Mouse (Mus musculus): Measurements from ENCODE around the gene Exo5. TPM values are rescaled to one million over a fixed set of nuclear protein-coding genes. Genes with fewer than 3 reads are reported as not detected.

The Exo5 gene
- 1 to 10 TPM; 8.2 to 8.8 TPM for total RNA-seq (2021)
- long read RNA-seq, experiment 1, transcript Exo5-201 (2 exons, 1,996 nt) = major isoform, 5 of 6 reads
- long read RNA-seq, experiment 1, partial matches to known transcripts = 0 of 6 reads
- long read RNA-seq, experiment 1, other reads (novel, unspliced or antisense) = 0 of 6 reads
- long read RNA-seq, experiment 2, transcript Exo5-201 (2 exons, 1,996 nt) = major isoform, 13 of 17 reads
- long read RNA-seq, experiment 2, partial matches to known transcripts = 0 of 17 reads
- long read RNA-seq, experiment 2, other reads (novel, unspliced or antisense) = 1 of 17 reads

DNA sequence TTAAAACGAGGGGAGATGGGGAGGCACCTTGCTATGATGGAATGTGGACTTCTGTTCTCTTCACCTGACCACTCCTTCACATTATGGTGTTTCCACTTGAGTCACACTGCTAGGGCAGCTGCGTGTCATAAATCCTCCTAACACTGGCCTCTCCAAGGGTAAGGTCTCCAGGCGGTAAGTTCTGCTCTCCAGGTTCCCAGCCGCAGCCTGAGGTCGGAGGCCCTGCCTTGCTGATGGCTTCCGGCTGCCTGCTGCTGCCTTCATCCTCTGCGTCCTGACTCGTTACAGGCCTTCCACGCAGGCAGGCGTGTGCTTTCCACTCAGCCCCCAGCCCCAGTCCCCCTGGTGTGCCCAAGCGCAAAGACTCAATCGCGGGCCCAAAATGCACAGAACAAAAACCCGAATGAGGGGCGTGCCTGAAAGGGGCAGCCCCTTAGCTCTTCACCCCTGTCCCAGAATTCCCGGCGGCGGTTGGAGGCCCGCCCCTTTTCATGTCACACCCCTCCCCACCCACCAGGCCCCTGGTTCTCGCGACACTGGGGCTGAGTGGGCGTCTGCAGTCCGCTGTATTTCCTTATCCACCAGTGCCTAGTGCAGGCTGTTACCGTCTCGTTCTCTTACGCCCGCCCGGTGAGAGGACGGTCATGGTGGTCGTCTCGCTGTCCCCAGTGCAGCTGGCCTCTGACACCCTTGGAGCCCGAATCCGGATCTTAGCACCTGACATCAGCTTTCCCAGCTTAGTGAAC is at the start of gene Exo5:
Exo5 (minus strand) TSS at position 464 of the 746 bp plus-strand sequence.
- DNase-seq (ENCODE audit: low spot score in 2 of 2) = peak; percentile 84 to 88

DNA sequence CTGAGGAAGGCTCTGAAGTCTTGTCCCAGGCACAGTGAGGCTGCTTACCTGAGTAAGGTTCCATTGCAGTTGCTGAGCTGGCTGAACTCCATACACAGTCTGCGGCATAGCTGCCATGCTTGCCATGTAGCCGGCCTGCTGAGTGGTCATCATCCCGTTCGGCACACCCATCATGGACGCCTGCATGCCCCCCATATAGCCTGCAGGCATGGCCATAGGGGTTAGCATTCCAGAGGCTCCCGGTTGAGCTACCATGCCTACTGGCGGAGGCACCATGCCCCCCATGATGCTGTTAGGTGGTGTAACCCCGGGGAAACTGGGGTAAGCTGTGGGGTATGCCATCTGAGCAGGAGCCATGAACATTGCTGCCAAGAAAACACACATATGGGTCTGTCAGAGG is 47.0 kb upstream of the Exo5 start:
- DNase-seq (ENCODE audit: low spot score in 2 of 2) = no peak

DNA sequence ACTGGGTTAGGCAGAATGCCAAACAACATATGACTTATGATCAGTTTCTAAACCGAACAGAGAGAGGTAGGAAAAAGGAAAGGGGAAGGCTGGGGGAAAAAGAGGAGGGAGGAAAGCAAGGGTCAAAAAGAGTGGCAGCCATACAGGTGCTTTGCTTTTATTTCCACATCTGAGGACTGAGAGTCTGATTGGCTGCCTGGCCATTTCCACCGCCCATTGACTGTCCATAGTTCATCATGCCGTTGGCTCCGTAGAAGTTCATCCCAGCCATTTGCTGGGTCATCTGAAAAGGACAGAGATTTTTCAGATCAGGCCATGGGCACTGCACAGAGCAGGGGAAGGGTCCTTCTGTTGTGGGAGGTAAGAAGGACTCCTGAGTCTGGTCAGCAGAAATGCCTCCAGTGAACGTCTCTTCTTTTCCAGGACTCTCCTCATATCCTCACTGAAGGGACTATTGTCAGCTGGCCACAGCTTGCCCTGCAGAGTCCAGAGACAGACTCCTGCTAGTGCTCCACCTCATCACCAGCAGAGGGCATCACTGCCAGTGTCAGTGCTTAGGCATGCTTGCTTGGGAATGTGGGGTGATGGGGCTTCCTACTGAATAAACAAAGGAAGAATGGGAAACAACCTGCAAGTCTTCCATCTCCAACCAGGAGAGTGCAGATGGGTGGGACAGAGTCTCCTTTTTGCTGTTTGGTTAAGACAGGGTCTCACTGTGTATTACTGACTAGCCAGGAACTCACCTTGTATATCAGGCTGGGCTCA is 44.7 kb upstream of the Exo5 start:
- DNase-seq (ENCODE audit: low spot score in 2 of 2) = no peak

GRCm38 (mm10) chr4:120968486-120968885 is 43.7 kb upstream of the Exo5 start:
- no peak for DNase-seq (ENCODE audit: low spot score in 2 of 2)

GRCm38 (mm10) chr4:120955586-120955985 is 30.8 kb upstream of the Exo5 start:
- no peak for DNase-seq (ENCODE audit: low spot score in 2 of 2)

GRCm38 (mm10) chr4:120953667-120954066 is 28.9 kb upstream of the Exo5 start:
- DNase-seq (ENCODE audit: low spot score in 2 of 2) = no peak

GRCm38 (mm10) chr4:120953038-120953437 is 28.2 kb upstream of the Exo5 start:
- DNase-seq (ENCODE audit: low spot score in 2 of 2) = no peak

DNA sequence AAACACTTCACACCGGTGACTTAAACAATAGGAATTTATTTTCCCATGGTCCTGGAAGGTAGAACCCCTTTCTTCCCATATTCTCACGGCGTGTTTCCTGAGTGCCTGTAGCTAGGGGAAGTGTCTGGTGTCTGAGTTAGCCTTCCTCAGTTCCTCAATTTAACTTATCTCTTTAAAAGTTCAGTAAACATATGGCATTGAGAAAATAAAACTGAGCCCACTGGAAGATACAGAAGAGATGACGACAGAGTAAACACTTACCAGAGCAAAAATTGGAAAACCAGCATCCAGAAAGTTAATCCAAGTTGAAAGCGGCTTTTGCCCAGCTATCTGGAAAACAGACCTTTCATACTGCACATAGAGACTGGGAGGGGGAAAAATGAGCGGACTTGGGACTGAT is 27.3 kb upstream of the Exo5 start:
- DNase-seq (ENCODE audit: low spot score in 2 of 2) = no peak

- DNase-seq (ENCODE audit: low spot score in 2 of 2) = peak; percentile 88 to 91
These were observed 26.7 kb upstream of the Exo5 start, which contains the start of gene Zfp69 for GRCm38 (mm10) chr4:120951428-120951973. Zfp69 (minus strand) TSS chr4:120951699.

- no peak for DNase-seq (ENCODE audit: low spot score in 2 of 2)
These were observed 26.1 kb upstream of the Exo5 start for GRCm38 (mm10) chr4:120950763-120951427.

DNA sequence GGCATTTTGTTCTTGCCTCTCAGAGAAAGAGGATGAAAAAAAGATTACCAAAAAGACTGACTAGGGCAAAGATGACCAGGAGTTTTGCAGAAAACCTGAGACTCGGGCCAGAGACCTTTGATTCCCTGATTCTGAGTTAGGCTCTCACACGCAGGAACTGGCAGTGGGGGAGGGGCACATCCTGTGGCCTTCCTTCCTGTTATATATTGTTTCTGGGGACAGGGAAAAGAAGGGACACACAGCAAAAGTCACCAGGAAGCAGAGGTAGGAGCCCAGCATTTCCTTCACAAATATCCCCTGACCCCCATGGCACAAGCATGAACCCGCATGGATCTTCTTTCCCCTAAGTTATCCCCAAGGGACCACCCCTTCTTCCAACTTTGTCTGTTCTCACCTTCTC is 24.1 kb upstream of the Exo5 start:
- DNase-seq (ENCODE audit: low spot score in 2 of 2) = peak in 1 of 2 experiments; percentile 31

DNA sequence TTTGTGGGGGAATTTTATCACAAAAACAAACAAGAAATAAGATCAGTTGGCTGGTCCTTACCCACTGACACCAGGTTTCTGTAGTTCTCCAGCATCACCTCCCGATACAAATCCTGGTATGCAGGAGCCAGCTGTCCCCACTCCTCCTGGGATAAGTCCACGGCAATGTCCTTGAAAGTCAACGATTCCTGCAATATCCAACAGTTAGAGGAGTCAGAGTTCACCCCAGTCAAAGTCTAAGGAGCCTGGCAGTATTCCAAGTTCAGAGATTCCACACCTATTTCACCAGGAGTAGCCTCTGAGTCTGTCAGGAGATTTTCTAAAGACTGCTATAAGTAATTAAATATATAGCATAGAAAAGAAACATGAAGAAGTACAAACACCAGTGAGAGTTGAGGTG is 10.2 kb upstream of the Exo5 start:
- no peak for DNase-seq (ENCODE audit: low spot score in 2 of 2)

- no peak for DNase-seq (ENCODE audit: low spot score in 2 of 2)
These were observed 5.9 kb upstream of the Exo5 start for GRCm38 (mm10) chr4:120930736-120931135.

- DNase-seq (ENCODE audit: low spot score in 2 of 2) = peak in 1 of 2 experiments; percentile 23
These were observed 3.9 kb upstream of the Exo5 start for GRCm38 (mm10) chr4:120928686-120929085.

DNA sequence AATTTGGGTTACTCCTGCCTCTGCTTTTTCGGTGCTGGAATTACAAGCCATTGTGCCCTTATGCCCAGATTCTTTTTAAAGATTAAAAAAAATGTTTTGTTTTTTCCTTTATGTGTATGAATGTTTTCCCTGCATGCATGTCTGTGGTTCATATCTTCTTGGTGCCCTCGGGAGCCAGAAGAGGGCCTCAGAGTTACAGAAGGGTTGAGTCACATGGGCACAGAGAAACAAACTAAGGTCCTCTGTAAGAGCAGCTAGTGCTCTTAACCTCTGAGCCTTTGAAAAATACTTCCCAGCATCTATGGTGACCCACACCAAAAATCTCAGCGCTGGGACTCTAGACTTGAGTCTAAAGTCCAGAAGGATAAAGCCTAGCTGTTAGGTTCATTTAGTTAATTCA is 569 bp upstream of the Exo5 start:
- DNase-seq (ENCODE audit: low spot score in 2 of 2) = peak in 1 of 2 experiments; percentile 21

GRCm38 (mm10) chr4:120921461-120921860 is 3.4 kb downstream of the Exo5 start:
- DNase-seq (ENCODE audit: low spot score in 2 of 2) = no peak

DNA sequence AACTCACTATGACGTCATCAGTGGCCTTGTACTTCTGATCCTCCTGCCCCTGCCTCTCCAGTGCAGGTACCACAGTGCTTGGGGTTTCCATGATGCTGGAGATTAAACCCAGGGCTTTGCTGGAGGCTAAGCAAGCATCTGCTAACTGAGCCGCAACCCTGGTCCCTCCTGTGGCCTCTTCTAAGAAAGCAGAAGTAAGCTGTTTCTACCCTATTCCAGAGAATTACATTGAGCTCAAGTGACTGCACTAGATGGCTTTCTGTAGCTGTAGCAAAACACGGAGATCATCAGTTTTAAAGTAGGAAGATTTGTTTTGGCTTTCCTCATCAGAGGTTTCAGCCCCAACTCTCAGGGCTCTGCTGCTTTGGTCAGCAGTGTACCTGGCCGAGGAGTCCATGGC is 10.3 kb downstream of the Exo5 start:
- DNase-seq (ENCODE audit: low spot score in 2 of 2) = no peak

DNA sequence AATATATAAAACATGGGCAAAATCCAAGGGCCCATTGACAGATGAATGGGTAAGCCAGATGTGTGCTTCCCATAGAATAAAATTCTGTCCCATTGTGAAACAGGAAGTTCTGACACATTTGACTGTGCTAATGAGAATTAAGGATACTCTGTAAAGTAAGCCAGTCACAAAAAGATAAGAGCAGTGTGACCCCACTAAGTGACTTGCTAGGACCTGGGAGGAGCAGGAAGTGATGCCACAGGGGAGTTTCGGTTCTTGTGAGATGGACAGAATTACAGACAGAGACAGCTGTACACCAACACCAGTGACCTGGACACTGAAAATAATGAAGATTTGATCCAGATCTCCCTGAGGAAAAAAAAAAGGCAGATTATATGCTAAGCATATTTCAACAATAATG is 11.0 kb downstream of the Exo5 start:
- no peak for DNase-seq (ENCODE audit: low spot score in 2 of 2)

- no peak for DNase-seq (ENCODE audit: low spot score in 2 of 2)
These were observed 11.4 kb downstream of the Exo5 start for GRCm38 (mm10) chr4:120913443-120913842.

DNA sequence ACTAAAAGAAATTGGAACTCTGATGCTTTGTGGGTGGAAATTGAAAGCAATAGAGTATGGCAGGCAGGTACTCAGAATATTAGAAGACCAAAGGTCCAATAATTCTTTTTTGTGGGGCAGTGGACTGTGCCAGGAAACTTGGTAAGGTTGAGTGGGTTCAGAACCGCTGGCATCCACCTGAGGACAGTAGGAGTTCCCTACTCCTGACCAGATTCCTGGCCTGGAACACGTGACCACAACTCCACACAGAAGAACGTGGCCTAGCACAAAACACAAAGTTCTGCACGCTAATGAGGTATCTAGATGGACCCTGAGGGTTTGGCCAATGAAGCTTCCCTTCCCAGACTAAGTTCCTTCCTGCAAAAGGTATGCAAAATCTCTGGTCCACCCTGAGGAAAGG is 12.0 kb downstream of the Exo5 start:
- no peak for DNase-seq (ENCODE audit: low spot score in 2 of 2)

DNA sequence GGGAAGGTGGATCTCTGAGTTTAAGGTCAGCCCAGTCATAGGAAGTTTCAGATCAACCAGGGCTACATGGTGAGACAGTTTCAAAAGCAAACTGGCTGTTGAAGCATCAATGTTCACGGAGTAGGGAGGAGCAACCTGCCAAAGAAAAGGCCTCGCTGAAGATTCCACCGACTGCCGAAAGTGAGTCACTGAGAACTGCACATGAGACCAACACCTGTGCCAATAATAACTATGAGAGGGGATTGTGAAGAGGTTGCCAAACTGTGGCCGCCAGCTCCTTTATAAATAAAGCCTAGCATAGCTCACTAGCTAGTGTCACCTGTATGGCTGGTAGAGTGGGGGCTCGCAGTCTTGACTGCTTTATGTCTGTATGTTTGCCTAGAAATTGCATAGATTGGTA is 13.7 kb downstream of the Exo5 start:
- no peak for DNase-seq (ENCODE audit: low spot score in 2 of 2)

Measured in adrenal gland, adult 18-20 months (tissue).